Comparison of ENCODE assay signal across 8 mouse cellular contexts in the genomic region with DNA sequence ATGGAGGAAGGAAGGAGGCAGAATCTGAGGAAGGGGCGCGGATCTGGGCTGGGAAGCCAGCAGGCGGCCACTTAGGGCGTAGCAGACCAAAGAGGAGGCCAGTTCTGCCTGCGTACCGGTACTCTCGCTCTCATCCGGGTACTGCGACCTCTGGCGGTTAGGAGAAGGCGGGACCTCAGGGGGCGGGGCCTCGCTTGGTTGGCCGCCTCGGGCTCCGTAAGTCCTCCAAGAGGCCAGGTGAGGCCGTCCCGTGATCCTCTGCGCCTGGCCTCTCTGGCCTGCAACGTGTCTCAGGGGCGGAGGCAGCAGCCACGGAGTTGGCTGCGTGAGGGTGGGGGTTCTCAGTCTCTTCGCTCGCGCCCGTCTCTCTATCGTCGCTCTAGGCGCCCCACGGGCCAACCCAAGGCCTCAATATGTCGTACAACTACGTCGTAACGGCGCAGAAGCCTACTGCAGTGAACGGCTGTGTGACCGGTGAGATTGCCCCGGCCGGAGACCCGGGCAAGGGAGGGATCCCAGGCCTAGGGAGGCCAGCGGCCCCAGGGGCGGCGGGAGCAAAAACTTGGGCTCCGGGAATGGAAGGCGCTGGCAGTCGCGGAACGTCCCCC. TPM values are rescaled to one million over a fixed set of nuclear protein-coding genes. Genes with fewer than 3 reads are reported as not detected.
DNase-seq lines count a peak whose midpoint lies in the region; ATAC-seq and TF ChIP-seq lines count a peak whose summit lies in the region.

A gene (plus strand): TSS at position 35 of the 608 bp plus-strand sequence.
A gene (minus strand): TSS at position 362 of the 608 bp plus-strand sequence.

- H3K36me3 ChIP-seq in forebrain, embryonic 10.5 days (replicated peaks), result peaks cover 40% of the 10 kb centered on the region
- H3K36me3 ChIP-seq in heart, embryonic 15.5 days, result peaks cover 31% of the 10 kb centered on the region
- peaks cover 30% of the 10 kb centered on the region for H3K36me3 ChIP-seq in liver, embryonic 14.5 days (replicated peaks; ENCODE audit: control insufficient read depth, insufficient read depth, low read depth)
- H3K36me3 ChIP-seq in neural tube, embryonic 11.5 days (ENCODE audit: control insufficient read depth, insufficient read depth, low read length), result peaks cover 10% of the 10 kb centered on the region
- H3K36me3 ChIP-seq in stomach, postnatal 0 days (ENCODE audit: control insufficient read depth, insufficient read depth, low read length), result peaks cover 10% of the 10 kb centered on the region; the same call in 1 of the 2 replicates

- H3K4me2 ChIP-seq in heart, embryonic 15.5 days, result peak within 1 kb of the TSS; percentile 76
- peak within 1 kb of the TSS; percentile 85 for H3K4me2 ChIP-seq in liver, embryonic 14.5 days (ENCODE audit: low read depth)
- H3K4me2 ChIP-seq in neural tube, embryonic 11.5 days (ENCODE audit: low read depth), result peak within 1 kb of the TSS; percentile 78
- peak within 1 kb of the TSS; percentile 69 for H3K4me2 ChIP-seq in stomach, postnatal 0 days (replicated peaks; ENCODE audit: low read depth)

- under 1% methylated on average over 49 of the region's 49 CpGs for WGBS in forebrain, embryonic 10.5 days
- whole genome bisulfite sequencing in heart, embryonic 15.5 days, result under 1% methylated on average over 49 of the region's 49 CpGs
- WGBS in liver, embryonic 14.5 days (ENCODE audit: insufficient replicate concordance), result 0% methylated on average over 49 of the region's 49 CpGs
- under 1% methylated on average over 47 of the region's 49 CpGs for WGBS in neural tube, embryonic 11.5 days
- WGBS in stomach, postnatal 0 days, result under 1% methylated on average over 49 of the region's 49 CpGs

- peak; percentile 97 for DNase-seq in c-Kit-negative CD71-positive TER-119-positive erythroid progenitor cells, embryonic 14.5 days (ENCODE audit: low read depth, low spot score)
- peak; percentile 99 for DNase-seq in forebrain, embryonic 10.5 days (ENCODE audit: extremely low spot score, low spot score)
- DNase-seq in kidney, postnatal 25 days, result peak; percentile 99
- peak; percentile 96 to 97 (median 97) for DNase-seq in liver, embryonic 14.5 days (ENCODE audit: low read depth in 3 of 3, low spot score in 3 of 3)
- DNase-seq in neural tube, embryonic 11.5 days (ENCODE audit: low spot score), result peak; percentile 99
- DNase-seq in stomach, postnatal 0 days (ENCODE audit: low spot score), result peak; percentile 99

- no peaks in the 10 kb centered on the region for H3K9me3 ChIP-seq in forebrain, embryonic 10.5 days
- H3K9me3 ChIP-seq in heart, embryonic 15.5 days (replicated peaks), result no peaks in the 10 kb centered on the region
- H3K9me3 ChIP-seq in liver, embryonic 14.5 days (ENCODE audit: control insufficient read depth, low read length), result no peaks in the 10 kb centered on the region
- H3K9me3 ChIP-seq in neural tube, embryonic 11.5 days (ENCODE audit: control insufficient read depth, low read length), result no peaks in the 10 kb centered on the region
- no peaks in the 10 kb centered on the region for H3K9me3 ChIP-seq in stomach, postnatal 0 days (ENCODE audit: control insufficient read depth, low read length)

- H3K27me3 ChIP-seq in forebrain, embryonic 10.5 days (ENCODE audit: poor library complexity, severe bottlenecking), result no peaks in the 10 kb centered on the region
- H3K27me3 ChIP-seq in heart, embryonic 15.5 days, result no peaks in the 10 kb centered on the region
- H3K27me3 ChIP-seq in liver, embryonic 14.5 days (ENCODE audit: control insufficient read depth, insufficient read depth, low read length), result no peaks in the 10 kb centered on the region
- H3K27me3 ChIP-seq in neural tube, embryonic 11.5 days (ENCODE audit: control insufficient read depth, insufficient read depth, low read length), result no peaks in the 10 kb centered on the region
- no peaks in the 10 kb centered on the region for H3K27me3 ChIP-seq in stomach, postnatal 0 days (ENCODE audit: control insufficient read depth, insufficient read depth, low read length)

- peak within 1 kb of the TSS; percentile 98 for H3K4me3 ChIP-seq in forebrain, embryonic 10.5 days
- peak within 1 kb of the TSS; percentile 100 for H3K4me3 ChIP-seq in heart, embryonic 15.5 days
- peak within 1 kb of the TSS; percentile 82 to 98 for H3K4me3 ChIP-seq in liver, embryonic 14.5 days (ENCODE audit: insufficient read depth in 1 of 2, low read depth in 2 of 2, low read length in 2 of 2)
- peak within 1 kb of the TSS; percentile 96 for H3K4me3 ChIP-seq in neural tube, embryonic 11.5 days (ENCODE audit: low read depth, low read length)
- H3K4me3 ChIP-seq in stomach, postnatal 0 days (ENCODE audit: low read depth, low read length), result peak within 1 kb of the TSS; percentile 97

- peak within 1 kb of the TSS; percentile 96 for H3K27ac ChIP-seq in forebrain, embryonic 10.5 days
- peak within 1 kb of the TSS; percentile 97 for H3K27ac ChIP-seq in heart, embryonic 15.5 days
- H3K27ac ChIP-seq in liver, embryonic 14.5 days, result peak within 1 kb of the TSS; percentile 91
- H3K27ac ChIP-seq in neural tube, embryonic 11.5 days (ENCODE audit: low read depth, low read length), result peak within 1 kb of the TSS; percentile 89
- H3K27ac ChIP-seq in stomach, postnatal 0 days (replicated peaks), result peak within 1 kb of the TSS; percentile 97

- peak; percentile 49 for TF ChIP-seq EP300 in liver, embryonic 14.5 days (IDR thresholded peaks at IDR 0.05; ENCODE audit: low read depth)
- no peak for TF ChIP-seq EP300 in stomach, postnatal 0 days (optimal IDR thresholded peaks at IDR 0.05)

- peak within 1 kb of the TSS; percentile 99 for H3K9ac ChIP-seq in heart, embryonic 15.5 days
- H3K9ac ChIP-seq in liver, embryonic 14.5 days (replicated peaks), result peak within 1 kb of the TSS; percentile 98
- H3K9ac ChIP-seq in neural tube, embryonic 11.5 days (ENCODE audit: low read length), result peak within 1 kb of the TSS; percentile 95
- H3K9ac ChIP-seq in stomach, postnatal 0 days (ENCODE audit: low read length), result peak within 1 kb of the TSS; percentile 97

- peak; percentile 88 for TF ChIP-seq CTCF in liver, embryonic 14.5 days (IDR thresholded peaks at IDR 0.05; ENCODE audit: low read depth)
- peak; percentile 77 for TF ChIP-seq CTCF in stomach, postnatal 0 days (IDR thresholded peaks at IDR 0.05; ENCODE audit: low read depth)

- H3K4me1 ChIP-seq in forebrain, embryonic 10.5 days, result peaks cover 54% of the 10 kb centered on the region
- H3K4me1 ChIP-seq in heart, embryonic 15.5 days (replicated peaks), result peaks cover 45% of the 10 kb centered on the region
- peaks cover 4 to 33% of the 10 kb centered on the region in 2 experiments for H3K4me1 ChIP-seq in liver, embryonic 14.5 days (replicated peaks; ENCODE audit: control insufficient read depth in 2 of 2, insufficient read depth in 2 of 2, low read length in 1 of 2)
- peaks cover 10% of the 10 kb centered on the region; the same call in 1 of the 2 replicates for H3K4me1 ChIP-seq in neural tube, embryonic 11.5 days (ENCODE audit: control insufficient read depth, insufficient read depth, low read length)
- H3K4me1 ChIP-seq in stomach, postnatal 0 days (replicated peaks; ENCODE audit: control insufficient read depth, insufficient read depth), result peaks cover 8% of the 10 kb centered on the region; the same call in 1 of the 2 replicates

- peak; percentile 93 for ATAC-seq in CD4-positive, CD25-positive, alpha-beta regulatory T cell, adult 4 months
- ATAC-seq in heart, embryonic 15.5 days (replicated peaks; ENCODE audit: insufficient number of reproducible peaks, insufficient read depth, low FRiP score, low read depth), result peak; percentile 96
- peak; percentile 97 for ATAC-seq in liver, embryonic 14.5 days (ENCODE audit: insufficient read depth)
- ATAC-seq in neural tube, embryonic 11.5 days (ENCODE audit: insufficient read depth, low FRiP score, low TSS enrichment), result peak; percentile 95
- peak; percentile 98 for ATAC-seq in stomach, postnatal 0 days (ENCODE audit: low FRiP score, low TSS enrichment)

RNA-seq across cellular contexts. Expression of the first gene that starts in this region (rescaled TPM):
- 100 to 1,000 TPM; 104 to 182 TPM for polyA plus RNA-seq in CD4-positive, CD25-positive, alpha-beta regulatory T cell, adult 4 months (2017; shearing (Covaris generic))
- 465 and 471 TPM in 2 replicates for polyA plus RNA-seq in forebrain, embryonic 10.5 days (2016; fragmentation: Nextera tagmentation; extraction: Ambion mirVana)
- polyA plus RNA-seq in heart, embryonic 15.5 days (2015; fragmentation: Nextera tagmentation; extraction: Ambion mirVana), result 204 and 272 TPM in 2 replicates
- polyA plus RNA-seq in liver, embryonic 14.5 days (2012; rRNA removed), result 66.8 and 91.2 TPM in 2 replicates
- 133 and 147 TPM in 2 replicates for polyA plus RNA-seq in liver, embryonic 14.5 days (2014; fragmentation: Nextera tagmentation; extraction: Ambion mirVana)
- 442 and 460 TPM in 2 replicates for polyA plus RNA-seq in neural tube, embryonic 11.5 days (2014; fragmentation: Nextera tagmentation; extraction: Ambion mirVana)
- 108 and 110 TPM in 2 replicates for polyA plus RNA-seq in stomach, postnatal 0 days (2015; fragmentation: Nextera tagmentation; extraction: Ambion mirVana)

RNA-seq across cellular contexts. Expression of the second gene that starts in this region (rescaled TPM):
- 10 to 100 TPM in 1 of 2 experiments, 1 to 10 TPM in 1; 9.2 to 12.7 TPM for polyA plus RNA-seq in CD4-positive, CD25-positive, alpha-beta regulatory T cell, adult 4 months (2017; shearing (Covaris generic))
- polyA plus RNA-seq in forebrain, embryonic 10.5 days (2016; fragmentation: Nextera tagmentation; extraction: Ambion mirVana), result 21.1 and 24.5 TPM in 2 replicates
- polyA plus RNA-seq in heart, embryonic 15.5 days (2015; fragmentation: Nextera tagmentation; extraction: Ambion mirVana), result 8.5 and 11.9 TPM in 2 replicates
- 11.7 and 13.9 TPM in 2 replicates for polyA plus RNA-seq in liver, embryonic 14.5 days (2012; rRNA removed)
- polyA plus RNA-seq in liver, embryonic 14.5 days (2014; fragmentation: Nextera tagmentation; extraction: Ambion mirVana), result 15.1 and 15.6 TPM in 2 replicates
- 21.2 and 22.7 TPM in 2 replicates for polyA plus RNA-seq in neural tube, embryonic 11.5 days (2014; fragmentation: Nextera tagmentation; extraction: Ambion mirVana)
- 6.3 and 6.7 TPM in 2 replicates for polyA plus RNA-seq in stomach, postnatal 0 days (2015; fragmentation: Nextera tagmentation; extraction: Ambion mirVana)

Comparison
In these comparisons a context has a peak if more than half of its experiments do, and no peak if none do; other contexts are left out.
1. Peak in every context shown above with its lines: DNase-seq, ATAC-seq, H3K4me3 ChIP-seq and H3K27ac ChIP-seq.